Mouse (Mus musculus) B cell, adult (primary cell): ENCODE results near the gene Yme1l1. TPM values are rescaled to one million over a fixed set of nuclear protein-coding genes. Genes with fewer than 3 reads are reported as not detected.

Experiments used
- total RNA-seq: library from RNA; stranded (reverse); gene quantifications from 4 replicates; pipeline ENCODE4 v1.2.4, GENCODE M21; 2023; ENCODE audit not compliant: inconsistent age

Yme1l1 gene
- 147 to 160 TPM (median 156 TPM) in 4 replicates for total RNA-seq

DNA sequence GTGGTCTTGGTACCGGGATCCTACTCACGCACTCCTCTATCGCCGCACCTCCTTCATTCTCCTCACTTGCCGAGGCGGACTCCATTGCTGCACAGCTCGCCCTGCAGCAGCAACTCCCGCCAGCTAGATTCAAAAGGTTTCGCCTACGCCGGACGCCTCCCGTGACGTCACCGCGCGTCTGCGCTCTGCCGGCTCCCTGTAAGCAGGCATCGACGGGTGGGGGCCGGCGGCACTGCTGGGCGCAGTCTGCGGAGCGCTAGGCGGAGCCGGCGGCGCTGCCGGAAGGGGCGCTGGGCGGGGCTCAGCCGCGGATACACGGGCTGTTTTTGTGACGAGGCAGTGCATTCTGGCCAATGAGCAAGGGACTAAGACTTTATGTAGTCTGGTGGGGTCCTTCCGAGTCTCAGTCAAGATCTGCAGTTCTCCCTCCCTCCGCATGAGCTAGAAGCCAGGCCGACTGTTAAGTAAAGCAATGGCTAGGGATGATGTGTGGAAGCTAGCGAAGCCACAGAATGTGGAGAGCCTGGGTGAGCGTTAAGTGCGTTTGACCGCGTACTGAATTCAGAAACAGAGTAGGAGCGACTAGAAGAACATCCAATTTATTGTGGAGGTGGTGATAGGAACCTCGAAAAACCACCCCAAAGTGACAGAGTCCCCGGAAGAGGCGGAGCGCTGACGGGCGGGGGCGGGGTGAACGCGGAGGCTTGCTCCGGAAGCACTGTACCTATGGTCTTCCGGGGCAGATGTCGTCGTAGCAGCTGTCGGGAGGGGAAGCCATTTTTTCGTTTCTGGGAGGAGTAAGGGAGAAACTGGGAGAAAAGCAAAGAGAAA is at the start of gene Yme1l1, which contains the start of gene Mastl:
TSS of gene Yme1l1 (plus strand) at position 593 of the 831 bp plus-strand sequence.
TSS of gene Mastl (minus strand) at position 248 of the 831 bp plus-strand sequence.

DNA sequence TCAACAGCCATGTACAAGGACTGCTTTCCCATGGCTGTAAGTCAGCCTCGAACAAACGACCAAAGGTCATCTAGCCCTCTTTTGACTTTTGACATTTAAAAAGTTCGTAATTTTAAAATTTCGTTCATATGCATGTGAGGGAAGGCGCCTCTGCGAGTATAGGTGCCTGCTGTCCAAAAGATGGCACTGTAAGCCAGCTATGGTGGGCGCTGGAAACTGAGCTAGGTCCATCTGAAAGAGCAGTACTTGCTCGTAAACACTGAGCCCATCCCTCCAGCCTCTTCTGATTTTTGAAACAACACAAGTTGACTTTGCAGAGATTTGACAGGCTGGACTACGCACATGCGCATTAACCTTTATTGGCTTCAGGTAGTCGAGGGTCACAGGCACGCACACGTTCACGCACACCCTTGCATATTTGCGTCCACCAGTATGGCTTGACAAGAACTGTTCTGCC is 50.9 kb downstream of the Yme1l1 start, which contains the start of gene 4931423N10Rik:
TSS of gene 4931423N10Rik (plus strand) at position 407 of the 457 bp plus-strand sequence.

Other genes starting within 250 kb of the Yme1l1 start
- 153 to 174 TPM (median 167 TPM) in 4 replicates for gene Abi1, start 116.1 kb upstream of the Yme1l1 start, total RNA-seq
- 46.4 to 54.3 TPM (median 51.2 TPM) in 4 replicates for gene Acbd5, start 88.2 kb upstream of the Yme1l1 start, total RNA-seq
- 0.12 to 0.80 TPM (median 0.33 TPM) in 4 replicates for gene Mastl, start 345 bp upstream of the Yme1l1 start, total RNA-seq
- gene 4931423N10Rik, start 51.1 kb downstream of the Yme1l1 start, total RNA-seq = 0.36 to 0.51 TPM in 2 of 4 replicates, not detected in the others
- not detected in 4 replicates for gene Nxph2, start 164.9 kb downstream of the Yme1l1 start, total RNA-seq